ENCODE assay signal across 8 mouse cellular contexts in the genomic region with DNA sequence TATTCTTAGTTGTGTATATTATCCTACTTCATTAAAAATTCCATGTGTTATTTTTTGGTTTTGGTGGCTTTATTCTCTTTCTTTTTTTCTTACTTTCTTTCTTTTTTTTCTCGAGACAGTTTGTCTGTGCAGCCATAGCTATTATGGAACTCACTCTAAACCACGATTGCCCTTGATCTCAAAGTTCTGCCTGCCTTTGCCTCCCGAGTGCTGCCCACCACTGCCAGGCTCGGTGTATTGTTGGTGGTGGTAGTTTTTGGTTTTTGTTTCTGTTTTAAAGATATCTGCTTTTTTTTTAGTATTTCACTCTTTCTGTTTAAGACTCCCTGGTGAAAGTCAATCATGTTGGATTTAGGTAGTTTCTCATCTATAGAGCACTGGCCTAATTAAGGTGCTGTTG. TPM values are rescaled to one million over a fixed set of nuclear protein-coding genes. Genes with fewer than 3 reads are reported as not detected.
DNase-seq lines count a peak whose midpoint lies in the region; ATAC-seq and TF ChIP-seq lines count a peak whose summit lies in the region.

No protein-coding gene starts in this region.

- no peaks in the 10 kb centered on the region for H3K4me1 ChIP-seq in heart, embryonic 11.5 days (ENCODE audit: control insufficient read depth, insufficient read depth, low read length)
- peaks cover 31% of the 10 kb centered on the region for H3K4me1 ChIP-seq in E14TG2a.4 (replicated peaks; ENCODE audit: low read depth, low read length)
- peaks cover 10% of the 10 kb centered on the region for H3K4me1 ChIP-seq in hindbrain, embryonic 10.5 days (replicated peaks)
- peaks cover 14% of the 10 kb centered on the region for H3K4me1 ChIP-seq in midbrain, embryonic 10.5 days

- H3K4me2 ChIP-seq in heart, embryonic 11.5 days = peak overlapping the region; percentile 60

- H3K9me3 ChIP-seq in heart, embryonic 11.5 days (replicated peaks; ENCODE audit: control insufficient read depth, low read length) = no peaks in the 10 kb centered on the region
- no peaks in the 10 kb centered on the region for H3K9me3 ChIP-seq in E14TG2a.4 (ENCODE audit: low read length)
- no peaks in the 10 kb centered on the region for H3K9me3 ChIP-seq in hindbrain, embryonic 10.5 days
- H3K9me3 ChIP-seq in midbrain, embryonic 10.5 days (replicated peaks) = no peaks in the 10 kb centered on the region

- H3K27ac ChIP-seq in heart, embryonic 11.5 days (ENCODE audit: low read depth, low read length) = no peak overlapping the region
- H3K27ac ChIP-seq in hindbrain, embryonic 10.5 days = no peak overlapping the region
- no peak overlapping the region for H3K27ac ChIP-seq in midbrain, embryonic 10.5 days (replicated peaks)

- peaks cover 5% of the 10 kb centered on the region; the same call in 1 of the 2 replicates for H3K27me3 ChIP-seq in heart, embryonic 11.5 days (ENCODE audit: control insufficient read depth, insufficient read depth, low read length)
- H3K27me3 ChIP-seq in E14TG2a.4 (ENCODE audit: insufficient read depth, low read length) = no peaks in the 10 kb centered on the region
- H3K27me3 ChIP-seq in hindbrain, embryonic 10.5 days (ENCODE audit: insufficient read depth, poor library complexity, severe bottlenecking) = peaks cover 4% of the 10 kb centered on the region; the same call in 1 of the 2 replicates
- peaks cover 4% of the 10 kb centered on the region; the same call in 1 of the 2 replicates for H3K27me3 ChIP-seq in midbrain, embryonic 10.5 days (ENCODE audit: low read depth, poor library complexity, severe bottlenecking)

- H3K36me3 ChIP-seq in heart, embryonic 11.5 days (ENCODE audit: control insufficient read depth, insufficient read depth, low read length) = no peaks in the 10 kb centered on the region
- peaks cover 8% of the 10 kb centered on the region for H3K36me3 ChIP-seq in E14TG2a.4 (ENCODE audit: insufficient read depth, low read length)
- H3K36me3 ChIP-seq in hindbrain, embryonic 10.5 days = peaks cover 4% of the 10 kb centered on the region; the same call in 1 of the 2 replicates
- H3K36me3 ChIP-seq in midbrain, embryonic 10.5 days = no peaks in the 10 kb centered on the region

- 84% methylated on average over 4 of the region's 4 CpGs for WGBS in heart, embryonic 11.5 days (ENCODE audit: insufficient replicate concordance)
- 88% methylated on average over 4 of the region's 4 CpGs for WGBS in hindbrain, embryonic 10.5 days
- 85% methylated on average over 4 of the region's 4 CpGs for WGBS in midbrain, embryonic 10.5 days

- peak overlapping the region; percentile 96; the same call in 1 of the 2 replicates for H3K4me3 ChIP-seq in heart, embryonic 11.5 days (ENCODE audit: low read depth, low read length)
- peak overlapping the region; percentile 96 for H3K4me3 ChIP-seq in E14TG2a.4 (replicated peaks; ENCODE audit: low read length)
- H3K4me3 ChIP-seq in hindbrain, embryonic 10.5 days = peak overlapping the region; percentile 82
- peak overlapping the region; percentile 85 for H3K4me3 ChIP-seq in midbrain, embryonic 10.5 days

- no peak overlapping the region for H3K9ac ChIP-seq in heart, embryonic 11.5 days (ENCODE audit: low read depth, low read length)

- DNase-seq in heart, postnatal 14 days = no peak
- DNase-seq in hindbrain, embryonic 10.5 days (ENCODE audit: low spot score) = no peak
- DNase-seq in midbrain, embryonic 10.5 days (ENCODE audit: low spot score) = no peak
- DNase-seq in ovary, postnatal 14 days (ENCODE audit: low spot score) = no peak
- no peak for DNase-seq in frontal cortex, postnatal 36 days (ENCODE audit: low spot score in 2 of 2)
- DNase-seq in ovary, postnatal 10 days (ENCODE audit: low spot score) = no peak

- intact Hi-C loops in heart, postnatal 14 days (cut with DNase I) = no loop called here

- no peak for TF ChIP-seq CTCF in E14TG2a.4 (conservative IDR thresholded peaks at IDR 0.05; ENCODE audit: low read length)

- no peak for ATAC-seq in heart, embryonic 11.5 days (replicated peaks; ENCODE audit: insufficient number of reproducible peaks, low FRiP score, low TSS enrichment)

RNA-seq across cellular contexts. Expression of a gene that starts 1.2 kb away (rescaled TPM):
- polyA plus RNA-seq in heart, embryonic 11.5 days (2014; fragmentation: Nextera tagmentation; extraction: Ambion mirVana) = 34.3 and 43.6 TPM in 2 replicates
- 10 to 100 TPM; 29.3 to 31.9 TPM for total RNA-seq in heart, postnatal 14 days (2021)
- polyA plus RNA-seq in hindbrain, embryonic 10.5 days (2016; fragmentation: Nextera tagmentation; extraction: Ambion mirVana) = 34.3 and 38.7 TPM in 2 replicates
- 38.1 and 42.3 TPM in 2 replicates for polyA plus RNA-seq in midbrain, embryonic 10.5 days (2016; fragmentation: Nextera tagmentation; extraction: Ambion mirVana)

RNA-seq across cellular contexts. Expression of a gene that starts 32.2 kb away (rescaled TPM):
- polyA plus RNA-seq in heart, embryonic 11.5 days (2014; fragmentation: Nextera tagmentation; extraction: Ambion mirVana) = 40.4 and 41.9 TPM in 2 replicates
- total RNA-seq in heart, postnatal 14 days (2021) = 10 to 100 TPM; 14.2 to 17.4 TPM
- 70.9 and 75.8 TPM in 2 replicates for polyA plus RNA-seq in hindbrain, embryonic 10.5 days (2016; fragmentation: Nextera tagmentation; extraction: Ambion mirVana)
- 77.2 and 78.6 TPM in 2 replicates for polyA plus RNA-seq in midbrain, embryonic 10.5 days (2016; fragmentation: Nextera tagmentation; extraction: Ambion mirVana)
